Mouse (Mus musculus) kidney, embryonic 14.5 days (tissue): ENCODE results near the gene Ahctf1. TPM values are rescaled to one million over a fixed set of nuclear protein-coding genes. Genes with fewer than 3 reads are reported as not detected.
"Not testable (repeated sequence)": the region's sequence is repeated elsewhere in the genome, so short reads cannot be mapped to it uniquely, and the experiment has no call there.

ENCODE experiments used
- ATAC-seq: fragments of 200-750 bp; cut with Nextera tagmentation; 2 replicates; pipeline ENCODE4 v1.8.0; 2017; ENCODE audit warnings: moderate number of reproducible peaks, mild to moderate bottlenecking, moderate TSS enrichment, moderate library complexity; ENCODE audit not compliant: low FRiP score, low TSS enrichment
- H3K27ac ChIP-seq: fragments of 300-500 bp; sonication (generic); 2 replicates; pipeline ENCODE4 v1.5.1; 2014; ENCODE audit warnings: low read depth, mild to moderate bottlenecking, low read length, moderate library complexity, mixed read lengths
- H3K27me3 ChIP-seq: fragments of 300-500 bp; sonication (generic); 2 replicates; pipeline ENCODE4 v1.6.1; 2014; ENCODE audit warnings: mild to moderate bottlenecking, low read length; ENCODE audit not compliant: control insufficient read depth, insufficient read depth
- H3K36me3 ChIP-seq: fragments of 300-500 bp; sonication (generic); 2 replicates; pipeline ENCODE4 v1.6.1; 2014; ENCODE audit warnings: low read length, mixed read lengths; ENCODE audit not compliant: control insufficient read depth, insufficient read depth
- H3K4me1 ChIP-seq: fragments of 300-500 bp; sonication (generic); 2 replicates; pipeline ENCODE4 v1.6.1; 2014; ENCODE audit warnings: low read length, mixed read lengths; ENCODE audit not compliant: control insufficient read depth, insufficient read depth
- H3K4me2 ChIP-seq: fragments of 300-500 bp; sonication (generic); replicated peaks from 2 replicates; pipeline ENCODE4 v1.6.1; 2014; ENCODE audit warnings: low read depth, mild to moderate bottlenecking, low read length
- H3K4me3 ChIP-seq: fragments of 300-500 bp; sonication (generic); 2 replicates; pipeline ENCODE4 v1.5.1; 2014; ENCODE audit warnings: mild to moderate bottlenecking, low read length
- H3K9ac ChIP-seq: fragments of 300-500 bp; sonication (generic); 2 replicates; pipeline ENCODE4 v1.6.1; 2014; ENCODE audit warnings: low read depth, mild to moderate bottlenecking, low read length, moderate library complexity
- H3K9me3 ChIP-seq: fragments of 300-500 bp; sonication (generic); 2 replicates; pipeline ENCODE4 v1.6.1; 2016; ENCODE audit warnings: low read length; ENCODE audit not compliant: control insufficient read depth
- WGBS: fragments of 180-500 bp; shearing (Covaris S2); extraction: QIAGEN DNeasy Blood & Tissue Kit; methylation state at CpG from one replicate; pipeline ENCODE4 v1.1.7; 2014; 5-methylcytosine and 5-hydroxymethylcytosine counted together
- polyA plus RNA-seq: library from polyadenylated mRNA; unstranded; fragments of >200 nt; fragmentation: Nextera tagmentation; extraction: Ambion mirVana; gene quantifications from 2 replicates; pipeline ENCODE4 v1.2.1, GENCODE M21; 2014

The Ahctf1 gene
- polyA plus RNA-seq, 1 experiment from 2014 or later = 41.3 TPM

DNA sequence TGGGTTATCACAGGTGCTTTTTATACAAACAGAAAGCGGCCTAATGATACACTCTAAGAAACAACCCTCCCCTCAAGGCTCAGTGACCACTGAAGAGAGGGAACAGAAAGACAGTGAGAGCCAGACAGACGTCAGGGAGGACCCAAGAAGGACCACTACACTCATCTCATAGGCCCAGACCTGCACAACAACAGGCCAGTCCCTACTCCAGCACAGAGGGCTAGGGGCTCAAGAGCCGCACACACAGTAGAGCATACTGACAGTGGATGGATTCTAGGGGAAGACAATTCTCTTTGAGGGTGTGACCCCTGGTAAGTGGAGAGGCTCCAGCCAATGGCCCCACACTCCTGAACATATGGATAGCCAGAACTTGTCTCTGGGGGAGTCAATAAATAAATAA, 67.0 kb downstream of the Ahctf1 start:
- Histone ChIP-seq H3K36me3 (no peaks in the 10 kb centered on the region), H3K9ac (no peak overlapping the region), H3K4me3 (no peak overlapping the region), H3K9me3 (no peaks in the 10 kb centered on the region), H3K27me3 (no peaks in the 10 kb centered on the region), H3K4me2 (no peak overlapping the region), H3K27ac (no peak overlapping the region), H3K4me1 (no peaks in the 10 kb centered on the region)
- ATAC-seq = no peak
- WGBS = 86% methylated on average over 3 of the region's 3 CpGs

GRCm38 (mm10) chr1:179734500-179735474, 68.7 kb downstream of the Ahctf1 start:
- Histone ChIP-seq H3K4me3 (no peak overlapping the region), H3K27me3 (no peaks in the 10 kb centered on the region), H3K27ac (no peak overlapping the region), H3K9ac (no peak overlapping the region), H3K9me3 (no peaks in the 10 kb centered on the region), H3K4me2 (no peak overlapping the region), H3K36me3 (no peaks in the 10 kb centered on the region), H3K4me1 (no peaks in the 10 kb centered on the region)
- 42% methylated on average over 15 of the region's 15 CpGs for WGBS
- ATAC-seq = peak; percentile 29; the same call in 1 of the 2 replicates

DNA sequence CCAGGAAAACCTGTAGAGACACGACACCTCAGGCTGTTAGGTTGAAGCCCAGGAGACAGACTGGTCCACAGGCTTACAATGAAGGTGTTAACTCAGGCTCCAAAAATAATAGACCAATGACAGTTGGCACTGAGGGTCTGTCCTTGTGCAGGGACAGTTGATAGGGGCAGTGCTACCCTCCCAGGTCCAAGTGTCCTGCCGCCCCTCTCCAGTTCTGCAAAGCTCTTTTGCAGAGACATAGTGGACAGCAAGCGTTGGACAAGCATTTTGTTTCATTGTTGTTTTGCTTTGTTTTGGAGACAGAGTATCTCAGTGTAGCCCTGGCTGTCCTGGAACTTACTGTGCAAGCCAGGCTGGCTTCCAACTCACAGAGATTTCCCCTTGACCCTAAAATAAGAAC, 72.1 kb downstream of the Ahctf1 start:
- Histone ChIP-seq H3K27ac (no peak overlapping the region), H3K4me1 (no peaks in the 10 kb centered on the region), H3K36me3 (no peaks in the 10 kb centered on the region), H3K9me3 (no peaks in the 10 kb centered on the region), H3K9ac (no peak overlapping the region), H3K27me3 (no peaks in the 10 kb centered on the region), H3K4me3 (no peak overlapping the region), H3K4me2 (no peak overlapping the region)
- no peak for ATAC-seq
- WGBS = 83% methylated on average over 3 of the region's 3 CpGs

DNA sequence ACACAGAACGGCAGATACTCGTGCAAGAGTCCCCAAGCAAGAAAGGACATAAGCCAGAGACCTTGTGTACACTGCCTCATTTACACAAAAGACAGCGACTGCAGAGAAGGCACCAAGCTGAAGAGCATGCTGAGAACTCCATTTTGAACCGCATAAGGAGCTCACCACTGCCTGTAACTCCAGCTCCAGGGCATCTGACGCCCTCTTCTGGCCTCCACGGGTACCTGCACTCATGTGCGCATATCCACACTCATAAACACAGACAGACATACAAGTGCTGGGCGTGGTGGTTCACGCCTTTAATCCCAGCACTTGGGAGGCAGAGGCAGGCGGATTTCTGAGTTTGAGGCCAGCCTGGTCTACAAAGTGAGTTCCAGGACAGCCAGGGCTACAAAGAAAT, 74.8 kb downstream of the Ahctf1 start:
- no peaks in the 10 kb centered on the region for H3K27me3 ChIP-seq

DNA sequence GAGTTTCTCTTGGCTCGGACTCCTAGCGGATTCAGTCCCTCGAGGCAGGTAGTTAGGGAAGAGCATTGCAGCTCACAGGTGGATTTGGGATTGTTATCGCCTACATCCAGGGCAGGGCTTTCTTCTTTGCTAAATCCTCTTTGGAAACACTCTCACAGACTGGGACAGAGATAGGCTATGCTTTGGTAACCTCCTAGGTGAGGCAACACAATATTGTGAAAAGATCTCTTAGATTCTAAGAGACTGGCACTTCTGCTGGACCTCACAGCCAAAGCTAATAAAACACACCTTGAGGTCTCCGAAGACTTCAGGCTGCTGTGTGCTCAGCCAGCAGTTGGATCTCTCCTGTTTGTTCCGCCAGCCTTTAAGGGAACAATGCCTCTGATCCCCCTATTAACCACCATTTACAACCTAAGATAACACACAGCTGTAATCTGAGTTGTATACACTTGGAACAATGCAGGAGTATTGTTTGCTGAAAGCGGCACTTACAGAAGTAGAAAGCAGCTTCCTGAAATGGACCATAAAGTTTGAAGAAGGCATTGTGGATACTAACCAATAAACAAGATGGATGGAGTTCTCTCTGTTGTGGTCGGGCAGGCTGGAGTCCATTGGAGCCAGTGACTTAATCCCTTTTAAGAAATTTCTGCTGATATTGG, 80.5 kb downstream of the Ahctf1 start:
- ATAC-seq = peak; percentile 73
- 52% methylated on average over 8 of the region's 8 CpGs for WGBS
- H3K4me2 ChIP-seq = no peak overlapping the region

More for the DNA sequence above, 74.8 kb downstream of the Ahctf1 start:
- WGBS = 90% methylated on average over 10 of the region's 10 CpGs
- Histone ChIP-seq H3K36me3 (no peaks in the 10 kb centered on the region), H3K27ac (no peak overlapping the region), H3K4me2 (no peak overlapping the region), H3K9ac (no peak overlapping the region), H3K4me1 (no peaks in the 10 kb centered on the region), H3K9me3 (no peaks in the 10 kb centered on the region), H3K4me3 (no peak overlapping the region)
- no peak for ATAC-seq

GRCm38 (mm10) chr1:179715786-179716185, 87.7 kb downstream of the Ahctf1 start:
- H3K4me2 ChIP-seq = no peak overlapping the region
- no peak for ATAC-seq
- no peaks in the 10 kb centered on the region for H3K9me3 ChIP-seq
- H3K36me3 ChIP-seq = no peaks in the 10 kb centered on the region
- WGBS = 95% methylated on average over 4 of the region's 4 CpGs
- no peaks in the 10 kb centered on the region for H3K27me3 ChIP-seq
- H3K27ac ChIP-seq = no peak overlapping the region
- no peak overlapping the region for H3K4me3 ChIP-seq
- no peak overlapping the region for H3K9ac ChIP-seq
- no peaks in the 10 kb centered on the region for H3K4me1 ChIP-seq

More for the DNA sequence above, 80.5 kb downstream of the Ahctf1 start:
- no peak overlapping the region for H3K4me3 ChIP-seq
- H3K4me1 ChIP-seq = no peaks in the 10 kb centered on the region
- H3K27me3 ChIP-seq = no peaks in the 10 kb centered on the region
- H3K27ac ChIP-seq = no peak overlapping the region
- H3K9me3 ChIP-seq = no peaks in the 10 kb centered on the region
- H3K9ac ChIP-seq = no peak overlapping the region
- H3K36me3 ChIP-seq = no peaks in the 10 kb centered on the region

GRCm38 (mm10) chr1:179715289-179715688, 88.2 kb downstream of the Ahctf1 start:
- not testable (repeated sequence) for H3K4me3 ChIP-seq, ATAC-seq, H3K4me2 ChIP-seq, H3K36me3 ChIP-seq, H3K9ac ChIP-seq, H3K27me3 ChIP-seq, H3K9me3 ChIP-seq, H3K27ac ChIP-seq, H3K4me1 ChIP-seq
- WGBS = 85% methylated on average over 3 of the region's 4 CpGs

DNA sequence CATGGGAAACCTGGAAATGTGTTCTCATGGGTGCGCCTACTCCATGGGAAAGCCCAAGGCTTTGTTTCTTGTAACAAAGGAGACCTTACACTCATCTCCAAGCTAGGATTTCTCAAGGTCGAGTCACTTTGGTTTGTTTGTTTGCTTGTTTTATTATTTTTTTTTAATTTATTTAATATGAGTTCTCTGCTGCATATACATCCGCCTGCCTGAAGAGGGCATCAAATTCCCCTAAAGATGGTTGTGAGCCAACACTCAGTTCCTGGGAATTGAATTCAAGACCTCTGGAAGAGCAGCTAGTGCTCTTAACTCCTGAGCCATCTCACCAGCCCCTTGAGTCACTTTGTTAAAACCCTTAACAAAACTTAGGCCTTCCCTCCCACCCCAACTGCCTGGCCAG, 90.1 kb downstream of the Ahctf1 start:
- 86% methylated on average over 3 of the region's 3 CpGs for WGBS
- ATAC-seq = no peak
- no peak overlapping the region for H3K9ac ChIP-seq
- H3K4me3 ChIP-seq = no peak overlapping the region
- no peaks in the 10 kb centered on the region for H3K36me3 ChIP-seq
- H3K4me1 ChIP-seq = no peaks in the 10 kb centered on the region
- no peak overlapping the region for H3K4me2 ChIP-seq
- no peaks in the 10 kb centered on the region for H3K9me3 ChIP-seq
- H3K27me3 ChIP-seq = no peaks in the 10 kb centered on the region
- H3K27ac ChIP-seq = no peak overlapping the region

- Histone ChIP-seq H3K4me2 (no peak overlapping the region), H3K4me1 (no peaks in the 10 kb centered on the region), H3K4me3 (no peak overlapping the region), H3K9ac (no peak overlapping the region), H3K36me3 (no peaks in the 10 kb centered on the region), H3K27ac (no peak overlapping the region), H3K9me3 (no peaks in the 10 kb centered on the region), H3K27me3 (no peaks in the 10 kb centered on the region)
- 79% methylated on average over 7 of the region's 7 CpGs for WGBS
- ATAC-seq = no peak
Measured at GRCm38 (mm10) chr1:179712658-179713057, 90.8 kb downstream of the Ahctf1 start.
